Mouse (Mus musculus) midbrain, embryonic 15.5 days (tissue): ENCODE results near the gene BC048679. TPM values are rescaled to one million over a fixed set of nuclear protein-coding genes. Genes with fewer than 3 reads are reported as not detected.
"Not testable (repeated sequence)": the region's sequence is repeated elsewhere in the genome, so short reads cannot be mapped to it uniquely, and the experiment has no call there.

ENCODE experiments used
- ATAC-seq: fragments of 200-750 bp; cut with Nextera tagmentation; replicated peaks from 2 replicates; pipeline ENCODE4 v1.8.0; 2017; ENCODE audit warnings: moderate TSS enrichment
- H3K27ac ChIP-seq: fragments of 300-500 bp; sonication (generic); 2 replicates; pipeline ENCODE4 v1.5.1; 2015; ENCODE audit warnings: mild to moderate bottlenecking, inconsistent platforms
- H3K27me3 ChIP-seq: fragments of 300-500 bp; sonication (generic); replicated peaks from 2 replicates; pipeline ENCODE4 v1.6.1; 2015; ENCODE audit warnings: inconsistent platforms
- H3K36me3 ChIP-seq: fragments of 300-500 bp; sonication (generic); replicated peaks from 2 replicates; pipeline ENCODE4 v1.6.1; 2015; ENCODE audit warnings: inconsistent platforms
- H3K4me1 ChIP-seq: fragments of 300-500 bp; sonication (generic); 2 replicates; pipeline ENCODE4 v1.6.1; 2015; ENCODE audit warnings: inconsistent platforms
- H3K4me2 ChIP-seq: fragments of 300-500 bp; sonication (generic); 2 replicates; pipeline ENCODE4 v1.6.1; 2015; ENCODE audit warnings: inconsistent platforms, mild to moderate bottlenecking, moderate library complexity
- H3K4me3 ChIP-seq: fragments of 300-500 bp; sonication (generic); 2 replicates; pipeline ENCODE4 v1.5.1; 2015; ENCODE audit warnings: mild to moderate bottlenecking, inconsistent platforms
- H3K9ac ChIP-seq: fragments of 300-500 bp; sonication (generic); 2 replicates; pipeline ENCODE4 v1.6.1; 2015; ENCODE audit warnings: mild to moderate bottlenecking, inconsistent platforms
- H3K9me3 ChIP-seq: fragments of 300-500 bp; sonication (generic); 2 replicates; pipeline ENCODE4 v1.6.1; 2016; ENCODE audit warnings: inconsistent platforms
- WGBS: fragments of 180-500 bp; shearing (Covaris S2); methylation state at CpG from one replicate; pipeline ENCODE4 v1.1.7; 2015; ENCODE audit warnings: mixed read lengths; 5-methylcytosine and 5-hydroxymethylcytosine counted together
- polyA plus RNA-seq: library from polyadenylated mRNA; unstranded; fragments of >200 nt; fragmentation: Nextera tagmentation; extraction: Ambion mirVana; gene quantifications from 2 replicates; pipeline ENCODE4 v1.2.1, GENCODE M21; 2015

Gene BC048679
- polyA plus RNA-seq, 1 experiment from 2014 or later = not detected

DNA sequence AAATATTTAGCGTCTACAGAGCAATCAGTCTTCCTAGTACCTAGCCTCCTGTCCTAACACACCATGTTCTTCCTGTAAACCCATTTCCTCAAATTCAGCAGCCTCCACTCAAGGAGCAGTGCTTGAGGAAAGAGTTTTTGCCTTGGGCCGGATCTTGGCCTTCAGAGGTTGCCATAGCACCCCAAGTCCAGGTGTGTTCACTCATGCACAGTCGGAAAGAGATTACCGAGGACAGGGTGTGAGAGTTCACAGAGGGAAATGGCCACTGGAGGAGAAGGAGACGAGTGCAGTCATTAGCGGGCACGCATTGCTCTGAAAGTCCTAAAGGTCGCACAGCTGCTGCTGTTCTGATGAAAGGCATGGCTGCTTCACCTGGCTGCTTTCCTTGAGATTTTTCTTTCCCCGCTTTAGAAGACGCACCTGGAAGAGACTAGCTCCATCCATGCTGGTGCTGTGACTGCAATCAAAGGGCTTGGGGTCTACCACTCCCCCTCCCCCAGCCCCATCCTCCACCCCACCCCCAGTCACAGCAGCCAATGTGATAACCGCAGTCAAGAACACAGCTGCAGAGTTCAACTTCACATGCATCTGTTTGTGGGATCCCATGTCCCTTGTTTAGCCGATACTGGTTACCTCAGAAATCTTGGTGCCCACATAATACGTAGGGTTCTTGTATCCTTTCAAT is 17.0 kb upstream of the BC048679 start:
- Histone ChIP-seq H3K4me3 (no peak overlapping the region), H3K4me2 (no peak overlapping the region), H3K4me1 (no peaks in the 10 kb centered on the region), H3K36me3 (no peaks in the 10 kb centered on the region), H3K27ac (no peak overlapping the region), H3K9ac (no peak overlapping the region), H3K27me3 (no peaks in the 10 kb centered on the region), H3K9me3 (no peaks in the 10 kb centered on the region)
- ATAC-seq = no peak
- 54% methylated on average over 13 of the region's 13 CpGs for WGBS

DNA sequence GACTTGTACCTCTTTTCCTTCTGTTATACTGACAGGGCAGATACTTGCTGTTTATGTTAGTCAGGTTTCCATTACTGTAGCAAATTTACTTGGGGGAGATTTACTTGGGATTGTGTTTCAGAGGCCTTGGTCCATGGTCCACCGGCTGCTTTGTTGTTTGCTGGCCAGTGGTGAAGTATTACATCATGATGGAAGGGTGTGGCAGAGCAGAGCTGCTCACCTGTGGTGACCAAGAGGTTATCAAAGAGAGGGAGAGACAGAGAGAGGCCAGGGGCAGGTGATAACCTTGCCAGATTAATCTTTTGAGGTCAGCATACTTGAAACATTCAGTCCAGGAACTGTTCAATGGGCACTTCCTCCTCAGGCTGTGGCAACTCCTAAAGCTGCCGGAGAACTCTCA is 3.0 kb upstream of the BC048679 start:
- Histone ChIP-seq H3K27ac (no peak overlapping the region), H3K9ac (no peak overlapping the region), H3K4me2 (no peak overlapping the region), H3K9me3 (no peaks in the 10 kb centered on the region), H3K4me1 (no peaks in the 10 kb centered on the region), H3K27me3 (no peaks in the 10 kb centered on the region), H3K36me3 (no peaks in the 10 kb centered on the region), H3K4me3 (no peak overlapping the region)
- ATAC-seq = no peak
- WGBS = 91% methylated on average over 2 of the region's 2 CpGs

DNA sequence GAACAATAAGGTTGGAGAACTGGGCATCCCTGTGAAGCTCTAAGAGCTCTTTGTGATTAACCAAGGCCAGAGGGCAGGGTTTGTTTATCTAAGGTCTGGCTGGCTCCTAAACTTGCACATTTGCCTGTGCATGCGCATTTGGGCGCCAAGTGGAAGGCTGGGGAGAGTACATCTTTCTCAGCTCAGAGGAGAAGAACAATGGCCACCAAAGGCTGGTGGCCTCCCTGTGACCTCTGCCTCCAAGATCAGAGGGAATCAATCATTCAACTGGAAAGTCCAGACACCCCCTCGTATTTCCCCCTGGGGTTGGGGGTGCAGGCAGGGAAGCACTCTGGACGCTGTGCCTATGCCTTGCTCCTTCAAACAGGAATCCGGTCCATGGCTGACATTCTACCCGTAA is 910 bp downstream of the BC048679 start:
- H3K4me3 ChIP-seq = no peak overlapping the region
- no peaks in the 10 kb centered on the region for H3K36me3 ChIP-seq
- 15% methylated on average over 6 of the region's 6 CpGs for WGBS
- H3K9me3 ChIP-seq = no peaks in the 10 kb centered on the region
- H3K4me1 ChIP-seq = peaks cover 12% of the 10 kb centered on the region
- no peak overlapping the region for H3K4me2 ChIP-seq
- no peak for ATAC-seq
- H3K9ac ChIP-seq = no peak overlapping the region
- H3K27ac ChIP-seq = no peak overlapping the region
- no peaks in the 10 kb centered on the region for H3K27me3 ChIP-seq

DNA sequence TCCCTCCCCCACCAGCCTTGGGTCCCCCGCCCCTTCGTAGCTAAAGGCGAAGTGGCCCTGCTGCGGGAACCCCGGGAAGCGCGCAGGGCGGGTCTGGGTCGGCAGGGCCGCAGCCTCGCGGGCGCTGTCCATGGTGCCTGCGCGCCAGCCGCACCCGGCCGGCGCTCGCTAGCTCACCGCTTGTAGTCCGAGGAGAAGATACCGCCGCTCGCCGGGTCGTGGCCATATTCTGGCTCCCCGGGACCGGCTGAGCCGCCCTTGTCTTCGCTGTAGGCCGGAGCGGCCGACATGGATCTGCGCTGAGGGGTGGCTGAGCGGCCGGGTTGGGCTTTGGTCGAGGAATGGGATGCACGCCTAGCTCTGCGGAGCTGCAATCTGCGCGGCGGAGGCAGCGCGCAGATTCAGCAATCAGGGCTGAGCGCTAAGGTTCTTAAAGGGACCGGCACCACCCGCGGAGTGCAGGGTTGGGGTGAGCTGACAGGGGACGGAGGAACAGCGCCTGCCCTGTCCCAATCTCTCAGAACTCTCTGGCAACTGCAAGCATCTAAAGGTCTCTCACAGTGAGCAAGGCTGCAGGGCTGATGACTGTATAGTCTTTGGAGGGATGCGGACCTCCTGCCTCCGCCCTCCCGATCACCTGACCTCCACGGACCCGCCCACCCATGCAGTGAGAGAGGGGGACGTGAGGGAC is 4.6 kb downstream of the BC048679 start, which contains the start of gene Ap3b2:
Gene Ap3b2, minus strand, starts transcription at position 595 of the 691 bp plus-strand sequence.
- peak within 1 kb of the TSS; percentile 98 for H3K27ac ChIP-seq
- WGBS = under 1% methylated on average over 57 of the region's 57 CpGs
- H3K4me2 ChIP-seq = peak within 1 kb of the TSS; percentile 71
- H3K4me1 ChIP-seq = peaks cover 36% of the 10 kb centered on the region
- no peaks in the 10 kb centered on the region for H3K9me3 ChIP-seq
- no peaks in the 10 kb centered on the region for H3K36me3 ChIP-seq
- ATAC-seq = peak; percentile 96
- H3K9ac ChIP-seq = peak within 1 kb of the TSS; percentile 97
- peak within 1 kb of the TSS; percentile 72 for H3K4me3 ChIP-seq
- no peaks in the 10 kb centered on the region for H3K27me3 ChIP-seq

DNA sequence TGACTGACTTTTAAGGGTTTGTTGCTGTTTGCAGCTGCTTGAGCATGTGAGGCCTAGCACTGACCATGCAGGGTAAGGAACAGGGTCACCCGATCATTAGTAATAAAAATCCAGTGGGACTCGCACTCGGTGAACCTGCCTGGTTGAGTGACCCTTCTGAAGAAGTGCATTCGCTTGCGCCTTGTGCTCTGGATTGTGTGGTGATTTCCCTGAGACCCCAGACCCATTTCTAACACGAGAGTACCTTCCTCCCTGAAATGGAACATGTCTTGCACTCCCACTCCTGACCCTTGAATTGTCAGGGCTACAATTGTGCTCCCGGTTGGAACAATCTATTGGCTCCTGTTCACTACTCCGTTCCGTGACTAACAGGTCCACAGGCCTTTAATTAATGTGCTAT is 5.5 kb downstream of the BC048679 start:
- no peak for ATAC-seq
- peak overlapping the region; percentile 71 for H3K4me2 ChIP-seq

DNA sequence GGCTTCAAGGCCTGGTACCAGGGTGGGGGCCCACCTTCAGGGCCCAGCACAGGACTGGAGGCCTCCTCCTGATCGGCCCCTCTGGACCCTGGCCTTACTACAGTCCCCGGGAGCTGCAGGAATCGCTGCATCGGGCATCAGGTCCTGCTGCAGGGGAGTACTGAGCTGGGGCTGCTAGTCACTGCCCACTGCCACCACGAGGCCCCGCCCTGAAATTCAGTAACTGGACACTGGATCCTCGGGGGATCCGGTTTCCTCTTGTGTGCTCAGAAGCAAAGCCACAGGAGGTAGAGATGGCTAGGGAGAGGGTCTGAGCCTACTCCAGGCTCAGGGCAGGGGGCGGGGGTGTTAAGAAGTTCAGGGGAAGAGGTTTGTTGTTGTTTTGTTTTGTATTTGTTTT is 8.4 kb downstream of the BC048679 start:
- H3K9ac ChIP-seq = no peak overlapping the region
- H3K4me1 ChIP-seq = peaks cover 37% of the 10 kb centered on the region
- ATAC-seq = no peak
- H3K4me3 ChIP-seq = no peak overlapping the region
- peaks cover 3% of the 10 kb centered on the region for H3K36me3 ChIP-seq
- H3K9me3 ChIP-seq = no peaks in the 10 kb centered on the region
- no peak overlapping the region for H3K27ac ChIP-seq
- no peaks in the 10 kb centered on the region for H3K27me3 ChIP-seq
- no peak overlapping the region for H3K4me2 ChIP-seq
- WGBS = 12% methylated on average over 9 of the region's 9 CpGs

More for the DNA sequence above, 5.5 kb downstream of the BC048679 start:
- Histone ChIP-seq H3K36me3 (no peaks in the 10 kb centered on the region), H3K4me3 (peak overlapping the region; percentile 72), H3K9ac (peak overlapping the region; percentile 97), H3K4me1 (peaks cover 37% of the 10 kb centered on the region), H3K9me3 (no peaks in the 10 kb centered on the region), H3K27me3 (no peaks in the 10 kb centered on the region), H3K27ac (peak overlapping the region; percentile 98)
- WGBS = 31% methylated on average over 9 of the region's 9 CpGs

DNA sequence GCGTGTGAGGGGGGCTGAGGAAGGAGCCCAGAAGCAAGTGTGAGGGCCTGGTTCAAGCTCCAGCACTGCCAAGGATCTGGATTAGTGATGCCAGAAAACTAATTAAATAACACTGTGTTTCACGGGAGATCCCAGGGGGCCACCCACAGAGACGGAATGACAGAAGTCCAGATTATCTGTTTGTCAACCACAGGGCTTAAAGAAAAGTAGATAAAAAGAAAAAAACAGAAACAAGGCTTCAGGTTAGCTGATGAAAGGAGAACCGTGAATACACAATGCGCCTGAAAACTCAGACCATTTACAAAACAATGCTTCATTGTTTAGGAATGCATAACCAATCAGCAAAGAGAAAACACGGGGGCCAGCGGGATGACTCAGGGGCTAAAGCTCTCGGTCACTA is 17.3 kb downstream of the BC048679 start:
- H3K9ac ChIP-seq = no peak overlapping the region
- no peaks in the 10 kb centered on the region for H3K4me1 ChIP-seq
- peaks cover 9% of the 10 kb centered on the region; the same call in 1 of the 2 replicates for H3K27me3 ChIP-seq
- H3K4me2 ChIP-seq = no peak overlapping the region
- no peaks in the 10 kb centered on the region for H3K9me3 ChIP-seq
- 2% methylated on average over 8 of the region's 8 CpGs for WGBS
- ATAC-seq = no peak
- H3K4me3 ChIP-seq = no peak overlapping the region
- H3K27ac ChIP-seq = no peak overlapping the region
- peaks cover 25% of the 10 kb centered on the region for H3K36me3 ChIP-seq

DNA sequence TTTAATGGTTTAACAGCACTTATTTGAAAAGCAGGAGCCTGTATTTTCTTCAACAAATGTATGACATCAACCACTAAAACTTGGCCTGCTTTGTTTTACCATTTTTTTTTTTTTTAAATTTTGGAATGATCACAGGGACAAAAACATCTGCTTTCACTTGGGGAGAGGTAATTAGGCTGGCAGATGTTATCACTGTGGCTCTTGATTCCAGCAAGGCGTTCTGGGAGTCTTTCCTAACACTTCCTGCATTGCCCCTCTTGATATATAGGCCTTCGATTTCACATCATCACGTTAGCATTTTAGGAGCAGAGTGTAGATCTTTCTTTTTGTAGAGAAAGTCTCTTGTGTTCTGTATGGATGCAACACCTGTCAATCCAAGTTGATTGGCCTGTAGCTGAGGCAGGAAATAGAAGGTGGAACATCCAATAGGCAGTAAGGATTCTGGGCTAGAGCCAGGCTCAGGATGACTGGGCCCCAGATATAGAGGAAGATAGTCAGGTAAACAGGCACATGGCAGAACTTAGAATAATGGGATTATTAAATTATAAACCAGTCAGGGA is 18.5 kb downstream of the BC048679 start:
- H3K27me3 ChIP-seq = peaks cover 9% of the 10 kb centered on the region; the same call in 1 of the 2 replicates
- WGBS = 80% methylated on average over 3 of the region's 3 CpGs
- H3K4me2 ChIP-seq = no peak overlapping the region
- peaks cover 26% of the 10 kb centered on the region; the same call in 1 of the 2 replicates for H3K36me3 ChIP-seq
- no peaks in the 10 kb centered on the region for H3K4me1 ChIP-seq
- no peak for ATAC-seq
- H3K27ac ChIP-seq = no peak overlapping the region
- no peak overlapping the region for H3K4me3 ChIP-seq
- H3K9me3 ChIP-seq = no peaks in the 10 kb centered on the region
- H3K9ac ChIP-seq = no peak overlapping the region

DNA sequence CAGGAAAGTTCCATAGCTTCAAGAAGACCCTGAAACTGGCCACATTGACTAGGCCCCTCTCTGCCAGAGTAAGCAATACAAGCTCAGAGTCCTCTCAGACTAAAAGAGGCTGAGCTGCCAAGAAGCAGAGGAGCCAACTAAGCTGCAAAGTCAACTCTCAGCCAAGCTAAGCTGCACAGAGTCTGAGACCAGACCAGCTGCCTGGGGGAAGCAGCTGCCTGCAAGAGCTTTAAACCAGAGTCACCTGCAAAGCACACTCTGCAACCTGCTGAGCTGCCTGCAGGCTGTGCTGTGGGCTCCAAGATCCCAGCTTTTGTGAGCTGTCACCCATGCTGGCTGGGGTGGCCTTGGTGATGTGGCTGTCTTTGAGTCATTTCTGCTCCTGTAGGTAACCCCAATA is 19.8 kb downstream of the BC048679 start:
- H3K36me3 ChIP-seq = peaks cover 17% of the 10 kb centered on the region; the same call in 1 of the 2 replicates
- H3K9ac ChIP-seq, ATAC-seq, H3K27me3 ChIP-seq, H3K9me3 ChIP-seq, H3K4me1 ChIP-seq, H3K4me2 ChIP-seq, H3K4me3 ChIP-seq, H3K27ac ChIP-seq: not testable (repeated sequence)

DNA sequence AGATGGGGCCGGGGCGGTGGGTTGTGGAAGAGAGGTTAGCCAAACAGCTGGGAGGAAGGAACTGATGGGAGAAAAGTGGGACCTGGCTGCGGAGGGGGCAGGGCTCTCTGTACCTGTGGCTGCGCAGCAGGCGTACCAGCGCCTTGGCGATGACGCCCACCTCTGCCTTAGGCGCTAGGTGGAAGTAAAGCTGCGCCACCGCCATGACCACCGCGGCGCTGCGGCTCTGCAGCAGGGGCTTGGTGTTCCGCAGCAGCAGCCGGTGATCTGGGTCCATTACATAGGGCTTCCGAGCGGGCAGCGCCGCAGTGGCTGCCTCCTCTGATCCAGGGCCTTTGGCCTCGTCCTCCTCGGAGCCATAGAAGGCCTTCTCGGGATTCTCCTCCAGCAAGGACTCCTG is 21.2 kb downstream of the BC048679 start:
- WGBS = 8% methylated on average over 24 of the region's 24 CpGs
- Histone ChIP-seq H3K36me3 (peaks cover 20% of the 10 kb centered on the region), H3K27ac (no peak overlapping the region)

DNA sequence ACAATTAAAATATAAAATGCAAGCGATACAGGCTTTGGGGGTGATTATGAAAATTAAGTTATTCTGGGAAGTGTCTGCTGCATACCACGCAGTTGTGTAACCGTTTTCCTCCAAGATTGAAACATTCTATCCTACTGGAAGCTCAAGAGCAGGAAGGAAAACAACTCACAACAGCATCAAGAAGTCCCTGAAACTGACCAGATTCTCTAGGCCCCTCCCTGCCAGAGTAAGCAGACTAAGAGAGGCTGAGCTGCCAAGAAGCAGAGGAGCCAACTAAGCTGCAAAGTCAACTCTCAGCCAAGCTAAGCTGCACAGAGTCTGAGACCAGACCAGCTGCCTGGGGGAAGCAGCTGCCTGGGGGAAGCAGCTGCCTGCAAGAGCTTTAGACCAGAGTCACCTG is 22.9 kb downstream of the BC048679 start:
- Histone ChIP-seq H3K9ac (no peak overlapping the region), H3K36me3 (peaks cover 20% of the 10 kb centered on the region), H3K4me3 (no peak overlapping the region), H3K27me3 (peaks cover 9% of the 10 kb centered on the region; the same call in 1 of the 2 replicates), H3K27ac (no peak overlapping the region), H3K4me1 (no peaks in the 10 kb centered on the region), H3K4me2 (no peak overlapping the region), H3K9me3 (no peaks in the 10 kb centered on the region)
- ATAC-seq = no peak
- 81% methylated on average over 3 of the region's 3 CpGs for WGBS

More for the DNA sequence above, 21.2 kb downstream of the BC048679 start:
- Histone ChIP-seq H3K4me2 (no peak overlapping the region), H3K4me3 (no peak overlapping the region), H3K9ac (no peak overlapping the region), H3K9me3 (no peaks in the 10 kb centered on the region), H3K27me3 (peaks cover 9% of the 10 kb centered on the region; the same call in 1 of the 2 replicates), H3K4me1 (no peaks in the 10 kb centered on the region)
- peak; percentile 61; the same call in 1 of the 2 replicates for ATAC-seq

DNA sequence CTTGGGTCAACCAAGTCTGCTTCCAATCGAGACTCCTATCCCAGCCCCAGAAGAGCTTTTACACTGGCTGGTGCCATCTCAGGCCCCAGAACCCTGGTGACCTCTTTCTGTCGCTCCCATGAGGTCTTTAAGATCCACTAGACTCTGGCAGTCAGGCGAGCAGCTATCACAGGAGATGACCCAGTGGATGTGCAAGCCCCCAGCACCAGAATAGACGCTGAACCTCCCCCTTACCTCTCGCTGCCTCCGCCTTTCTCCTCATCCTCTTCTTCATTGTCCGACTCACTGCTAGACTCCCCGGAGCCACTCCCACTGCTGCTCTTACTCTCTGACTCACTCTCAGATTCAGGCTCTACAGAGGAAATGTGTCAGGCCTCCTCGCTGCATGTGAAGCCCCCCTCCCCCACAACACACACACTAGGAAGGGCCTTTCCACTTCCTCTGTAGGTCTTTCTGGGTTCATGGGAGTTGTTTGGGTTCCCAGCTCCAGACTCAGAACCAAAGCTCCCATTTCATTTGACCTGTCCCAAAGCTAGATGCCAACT is 33.1 kb downstream of the BC048679 start:
- Histone ChIP-seq H3K36me3 (peaks cover 52% of the 10 kb centered on the region), H3K4me3 (no peak overlapping the region)
- 82% methylated on average over 9 of the region's 9 CpGs for WGBS

More for the DNA sequence above, 33.1 kb downstream of the BC048679 start:
- Histone ChIP-seq H3K27ac (no peak overlapping the region), H3K9ac (no peak overlapping the region), H3K4me2 (no peak overlapping the region), H3K4me1 (no peaks in the 10 kb centered on the region), H3K9me3 (no peaks in the 10 kb centered on the region), H3K27me3 (no peaks in the 10 kb centered on the region)
- ATAC-seq = no peak
